Mouse (Mus musculus) cerebellum, postnatal 10 days (tissue): ENCODE results near the gene Arcn1.

Experiments used
- DNase-seq, 2 experiments: peaks; one replicate each; pipeline ENCODE4 v3.0.0; 2021; ENCODE audit warnings: mixed read lengths in 2 of 2

Arcn1 gene

GRCm38 (mm10) chr9:44740663-44741192, 26.9 kb downstream of the Arcn1 start:
- peak in 1 of 2 experiments; percentile 6 for DNase-seq

DNA sequence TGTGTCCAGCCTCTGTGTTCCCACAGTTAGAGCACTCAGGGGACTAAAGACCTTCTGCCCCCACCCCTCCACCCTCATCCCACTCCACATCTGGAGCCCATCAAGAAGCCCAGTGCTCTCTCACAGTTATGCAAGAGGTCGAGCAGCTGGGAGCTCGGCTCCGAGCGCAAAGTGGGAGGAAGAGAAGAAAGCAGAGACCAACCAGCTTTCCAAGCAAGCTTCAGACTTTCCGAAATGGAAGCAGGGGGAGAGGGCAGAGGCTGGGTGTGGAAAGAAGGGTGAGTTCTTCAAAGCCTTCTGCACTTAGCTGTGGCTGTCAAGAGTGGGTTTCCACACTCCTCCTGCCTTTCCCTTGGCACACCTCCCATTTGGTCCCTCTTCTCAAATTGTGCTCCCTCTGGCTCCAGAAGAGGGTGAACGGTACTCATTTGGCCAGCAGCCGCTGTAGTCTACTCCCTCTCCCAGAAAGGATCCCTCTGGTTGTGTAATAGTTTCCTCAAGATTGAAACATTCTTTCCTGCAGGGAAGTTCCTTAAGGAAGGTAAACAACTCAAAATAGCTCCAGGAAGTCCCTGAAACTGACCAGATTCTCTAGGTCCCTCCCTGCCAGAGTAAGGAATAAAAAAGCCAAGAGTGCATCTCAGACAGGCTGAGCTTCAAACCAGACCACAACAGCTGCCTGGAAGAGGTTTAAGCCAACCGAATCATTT, 30.2 kb downstream of the Arcn1 start:
- DNase-seq: peak in 1 of 2 experiments; percentile 21

DNA sequence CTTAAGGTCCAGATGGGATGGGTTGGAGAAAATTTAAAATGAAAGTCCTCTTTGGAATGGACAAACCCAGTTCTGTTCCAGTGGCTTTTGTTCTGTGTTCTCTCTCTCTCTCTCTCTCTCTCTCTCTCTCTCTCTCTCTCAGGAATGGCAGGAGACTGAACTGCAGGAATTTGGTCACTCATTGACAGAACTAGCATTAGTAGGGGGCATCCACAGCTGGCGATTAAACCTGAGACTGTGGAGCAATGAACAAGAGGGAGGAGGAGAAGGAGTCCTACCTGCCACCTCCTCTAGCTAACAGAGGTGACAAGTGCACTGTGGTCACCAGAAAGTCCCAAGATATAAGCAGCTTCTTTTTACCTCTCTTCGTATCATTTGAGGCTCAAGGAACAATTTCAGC, 31.3 kb downstream of the Arcn1 start:
- no peak for DNase-seq

DNA sequence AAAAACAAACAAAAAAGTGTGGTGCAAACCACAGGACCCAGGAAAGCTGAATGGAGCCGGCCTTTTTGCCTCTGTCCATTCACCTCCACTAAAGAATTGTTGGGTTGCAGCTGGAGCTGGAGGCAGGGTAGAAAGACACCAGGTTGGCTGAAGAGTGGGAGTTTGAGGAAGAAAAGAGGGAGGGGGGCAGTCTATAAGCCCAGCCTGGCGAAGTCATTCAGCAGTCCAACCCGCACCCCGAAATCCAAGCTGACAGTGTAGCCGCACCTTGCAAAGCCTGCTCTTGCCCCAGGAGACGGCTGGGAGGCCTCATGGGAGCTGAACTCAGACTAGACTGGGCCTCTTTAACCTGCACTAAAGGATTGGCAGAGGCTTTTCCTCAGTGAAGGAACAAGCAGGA, 31.8 kb downstream of the Arcn1 start:
- no peak for DNase-seq

- DNase-seq: peak; percentile 74 to 79
These were observed 32.8 kb downstream of the Arcn1 start, which contains the start of gene Phldb1 for GRCm38 (mm10) chr9:44734524-44735494. Gene Phldb1, minus strand, starts transcription at chr9:44735198.

DNA sequence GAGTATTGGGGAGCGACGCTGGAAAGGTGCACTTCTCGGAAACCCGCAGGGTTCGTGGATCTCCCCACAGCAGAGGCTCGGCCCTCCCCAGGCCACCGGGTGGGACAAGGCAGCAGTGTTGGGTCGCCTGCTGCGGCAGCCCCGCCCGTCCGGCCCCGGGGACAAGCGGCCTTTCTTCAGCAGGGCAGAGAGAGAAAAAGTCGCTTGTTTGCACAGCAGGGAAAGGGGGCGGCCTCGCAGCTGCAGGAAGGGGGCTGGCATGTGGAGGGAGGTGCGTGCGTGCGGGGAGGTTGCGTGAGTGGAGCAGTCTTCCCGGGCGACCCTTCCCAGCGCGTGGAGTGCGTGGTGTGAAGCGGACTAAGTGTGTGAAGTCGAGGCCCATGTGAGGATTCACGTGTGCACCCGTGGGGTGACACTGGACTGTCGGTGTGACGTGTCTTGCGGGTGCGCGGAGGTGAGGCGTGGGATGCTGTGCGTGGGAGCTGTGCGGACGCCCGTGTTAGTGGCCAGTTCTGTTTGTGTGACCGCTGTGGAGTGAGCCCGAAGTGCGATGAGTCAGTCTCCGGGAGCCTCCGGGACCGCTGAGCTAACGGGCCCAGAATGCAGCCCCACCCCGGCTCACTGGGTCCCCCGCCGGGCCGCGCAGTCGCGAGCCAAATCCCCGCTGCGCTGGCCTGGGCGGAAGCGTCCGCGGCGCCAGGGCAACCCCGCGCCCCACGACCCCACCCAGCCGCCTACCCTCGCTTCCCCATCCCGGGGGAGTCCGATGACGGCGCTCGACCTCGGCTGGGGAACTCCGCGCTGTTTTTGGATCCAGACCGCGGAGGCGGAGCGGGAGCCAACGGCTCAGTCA, 33.7 kb downstream of the Arcn1 start:
- peak; percentile 44 to 58 for DNase-seq

GRCm38 (mm10) chr9:44732921-44733530, 34.6 kb downstream of the Arcn1 start:
- DNase-seq: no peak

GRCm38 (mm10) chr9:44732130-44732549, 35.5 kb downstream of the Arcn1 start:
- DNase-seq: no peak

GRCm38 (mm10) chr9:44727441-44727840, 40.2 kb downstream of the Arcn1 start:
- DNase-seq: no peak

DNA sequence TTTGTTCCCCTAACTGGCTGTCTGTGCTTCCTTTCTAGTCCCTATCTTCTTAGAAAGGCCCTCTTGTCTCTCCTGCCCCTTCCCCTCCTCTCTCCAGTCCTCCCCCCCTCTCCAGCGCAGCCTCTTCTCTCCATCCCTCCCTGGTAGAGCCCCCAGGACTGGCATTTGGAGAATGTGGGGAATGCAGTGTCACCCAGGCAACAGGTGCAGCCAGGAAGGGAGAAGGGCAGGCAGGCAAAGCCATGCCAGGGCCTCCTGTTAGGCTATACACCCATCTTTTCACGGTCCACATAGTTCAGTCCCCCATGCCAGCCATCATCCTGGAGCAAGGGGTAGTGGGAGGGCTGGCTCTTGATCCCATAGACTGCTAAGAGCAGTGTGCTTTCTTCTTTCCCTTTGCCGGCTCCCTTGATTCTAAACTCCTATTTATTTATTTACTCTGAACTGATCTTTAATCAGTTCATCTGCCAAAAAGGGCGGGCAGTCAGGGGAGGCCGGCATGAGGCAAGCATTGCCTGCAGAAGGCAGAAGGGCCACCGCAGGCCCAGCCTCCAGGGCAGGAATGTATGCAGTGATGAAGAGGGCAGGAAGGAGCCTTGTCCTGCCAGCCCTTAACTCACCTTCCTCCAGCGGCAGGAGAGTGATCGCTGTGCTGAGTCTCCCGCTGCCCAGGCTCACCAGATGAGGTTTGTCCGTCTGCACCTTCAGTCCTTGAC, 41.1 kb downstream of the Arcn1 start:
- DNase-seq: no peak

- no peak for DNase-seq
These were observed 43.0 kb downstream of the Arcn1 start for GRCm38 (mm10) chr9:44724665-44725064.

- peak; percentile 55 to 67 for DNase-seq
These were observed 43.4 kb downstream of the Arcn1 start for GRCm38 (mm10) chr9:44724223-44724622.

DNA sequence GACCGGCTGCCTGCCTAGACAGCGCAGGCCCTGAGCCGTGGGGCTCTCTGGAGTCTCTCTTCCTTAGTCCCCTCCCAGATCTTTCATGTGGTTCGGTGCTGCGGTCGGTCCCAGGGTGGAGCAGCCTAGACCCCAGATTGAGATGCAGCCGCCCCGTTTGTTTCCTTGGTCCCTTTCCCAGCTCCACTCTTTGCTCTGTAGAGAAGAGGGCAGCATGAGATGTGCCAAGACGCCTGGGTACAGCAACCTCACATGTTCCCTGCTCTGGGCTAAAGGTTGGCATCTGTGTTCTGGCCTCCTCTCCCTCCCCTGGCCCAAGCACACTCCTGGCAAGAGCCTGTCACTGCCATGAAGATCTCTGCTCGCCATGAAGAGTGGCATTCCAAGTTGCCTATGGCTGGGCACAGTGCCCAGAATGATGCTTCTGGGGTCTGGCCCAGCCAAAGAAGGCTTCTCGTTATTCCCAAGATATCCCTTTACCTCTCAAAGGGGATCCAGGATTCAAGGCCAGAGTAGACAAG, 44.1 kb downstream of the Arcn1 start:
- peak; percentile 62 to 78 for DNase-seq

GRCm38 (mm10) chr9:44723008-44723407, 44.6 kb downstream of the Arcn1 start:
- DNase-seq: no peak

DNA sequence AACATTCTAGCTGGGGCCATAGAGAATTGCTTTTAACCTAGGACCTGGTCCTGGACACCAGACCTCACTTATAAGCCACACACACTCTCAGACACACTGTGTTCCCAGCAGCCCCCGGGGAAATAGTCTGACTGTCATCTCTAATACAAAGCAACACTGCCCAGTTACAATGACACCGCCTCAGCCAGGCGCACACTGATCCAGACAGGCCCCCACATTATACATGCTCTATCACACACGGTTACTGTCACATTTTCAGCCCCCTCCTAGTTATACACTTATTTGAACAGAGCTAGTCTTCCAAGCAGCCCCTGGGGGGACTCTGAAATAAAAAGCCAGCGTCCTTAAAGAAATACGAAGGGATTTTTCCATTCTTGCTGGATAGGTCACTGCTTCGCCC, 45.1 kb downstream of the Arcn1 start:
- DNase-seq: peak in 1 of 2 experiments; percentile 48

- DNase-seq: no peak
These were observed 45.8 kb downstream of the Arcn1 start for GRCm38 (mm10) chr9:44721877-44722186.

- peak; percentile 96 to 97 for DNase-seq
These were observed 46.3 kb downstream of the Arcn1 start for GRCm38 (mm10) chr9:44721154-44721876.

DNA sequence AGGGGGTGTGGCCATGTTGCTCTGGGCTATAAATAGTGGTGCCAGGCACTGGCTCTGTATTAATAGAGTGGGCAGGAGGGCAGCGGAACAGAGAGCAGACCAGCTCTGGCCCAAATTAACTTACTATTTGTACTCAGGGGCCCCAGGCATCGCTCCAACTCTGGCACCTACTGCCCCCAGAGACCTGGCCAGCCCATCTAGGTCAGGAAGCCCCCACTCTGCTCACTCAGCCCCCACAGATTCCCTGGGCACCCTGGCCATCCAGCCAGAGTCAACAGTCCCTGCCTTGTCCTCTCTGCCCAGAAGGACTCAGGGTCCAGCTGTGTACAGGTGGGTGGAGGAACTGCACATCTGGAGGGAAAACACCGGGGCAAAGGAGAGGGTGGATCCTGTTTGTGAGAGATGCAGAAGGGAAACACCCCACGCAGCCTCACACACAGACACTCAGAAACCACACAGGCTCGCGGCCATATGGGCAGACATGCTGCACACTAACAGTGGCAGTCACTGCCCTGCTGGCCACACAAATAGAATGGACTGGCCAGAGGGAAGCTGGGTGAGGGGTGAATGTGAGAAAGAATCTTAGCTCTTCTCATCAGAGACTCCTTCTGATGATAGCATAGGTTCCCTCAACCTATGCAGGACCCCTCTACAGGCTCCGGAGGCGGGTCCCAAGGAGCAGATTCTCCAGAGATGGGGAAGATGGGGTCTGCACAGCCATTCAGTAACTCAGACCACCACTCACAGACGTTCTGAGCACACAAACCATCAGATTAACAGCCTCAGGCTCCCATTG, 47.1 kb downstream of the Arcn1 start:
- peak; percentile 79 for DNase-seq

DNA sequence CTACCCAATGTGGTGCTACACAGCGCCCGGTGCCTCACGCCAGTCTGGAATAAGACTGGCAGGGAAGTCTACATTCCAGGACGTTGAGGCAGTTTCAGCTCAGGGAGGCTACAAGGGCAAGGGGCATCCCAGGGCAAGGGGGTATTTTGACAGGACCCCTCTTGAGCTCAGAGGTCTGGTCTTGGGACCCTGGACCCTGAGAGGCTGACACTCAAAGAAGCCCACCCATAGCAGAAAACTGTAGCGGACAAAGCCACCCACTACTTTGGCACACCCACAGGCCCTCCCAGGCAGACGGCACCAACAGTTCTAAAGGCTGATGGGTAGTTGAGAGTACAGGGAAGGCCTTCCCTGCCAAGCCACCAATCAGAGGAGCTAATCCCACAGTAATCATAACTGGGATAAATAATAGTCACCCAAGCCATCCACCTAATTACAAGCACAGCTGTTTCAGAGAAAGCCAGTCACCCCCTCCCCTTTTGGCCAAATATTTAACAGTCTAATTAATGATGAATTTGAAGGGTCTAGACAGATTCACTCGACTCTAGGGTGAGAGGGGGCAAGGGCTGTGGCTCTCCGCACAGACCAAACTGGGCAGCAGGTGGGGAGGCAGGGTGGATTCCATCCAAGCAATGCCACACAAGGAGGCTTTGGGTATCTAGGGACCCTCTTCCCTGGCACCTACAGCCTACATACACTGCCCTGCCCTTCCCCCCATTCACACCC, 47.9 kb downstream of the Arcn1 start:
- peak; percentile 59 to 83 for DNase-seq
